Mouse (Mus musculus): ENCODE data around the gene Gabra6. TPM values are rescaled to one million over a fixed set of nuclear protein-coding genes. Genes with fewer than 3 reads are reported as not detected.

Gene Gabra6
- not detected in 2 replicates for polyA plus RNA-seq (2011; ENCODE audit: insufficient read depth, insufficient read length, low replicate concordance, missing spikeins)

GRCm38 (mm10) chr11:42320882-42321281 lies at the start of gene Gabra6:
Gene Gabra6, minus strand, starts transcription at chr11:42321072.
- 55% methylated on average over 5 of the region's 5 CpGs for WGBS
- Histone ChIP-seq H3K27ac (ENCODE audit: control insufficient read depth, insufficient read depth, low read depth, low read length, poor library complexity) (no peak within 1 kb of the TSS), H3K4me3 (replicated peaks; ENCODE audit: control insufficient read depth, low read depth, low read length) (no peak within 1 kb of the TSS), H3K4me1 (ENCODE audit: control insufficient read depth, insufficient read depth, low read length) (no peaks in the 10 kb centered on the region)
- TF ChIP-seq CTCF (IDR thresholded peaks at IDR 0.05; ENCODE audit: control insufficient read depth, insufficient read depth, low read length), result no peak
- no peak for TF ChIP-seq POLR2A (IDR thresholded peaks at IDR 0.05; ENCODE audit: borderline replicate concordance, control insufficient read depth, low read depth, low read length)

GRCm38 (mm10) chr11:42365544-42365943 lies 44.7 kb upstream of the Gabra6 start:
- no peak overlapping the region for H3K27ac ChIP-seq (ENCODE audit: control insufficient read depth, insufficient read depth, low read depth, low read length, poor library complexity)
- no peaks in the 10 kb centered on the region for H3K4me1 ChIP-seq (ENCODE audit: control insufficient read depth, insufficient read depth, low read length)
- no peak overlapping the region for H3K4me3 ChIP-seq (replicated peaks; ENCODE audit: control insufficient read depth, low read depth, low read length)
- TF ChIP-seq CTCF (IDR thresholded peaks at IDR 0.05; ENCODE audit: control insufficient read depth, insufficient read depth, low read length), result no peak
- no peak for TF ChIP-seq POLR2A (IDR thresholded peaks at IDR 0.05; ENCODE audit: borderline replicate concordance, control insufficient read depth, low read depth, low read length)
- 67% methylated on average over 7 of the region's 7 CpGs for WGBS

- WGBS, result 63% methylated on average over 3 of the region's 3 CpGs
- Histone ChIP-seq H3K27ac (ENCODE audit: control insufficient read depth, insufficient read depth, low read depth, low read length, poor library complexity) (no peak overlapping the region), H3K4me1 (ENCODE audit: control insufficient read depth, insufficient read depth, low read length) (no peaks in the 10 kb centered on the region), H3K4me3 (replicated peaks; ENCODE audit: control insufficient read depth, low read depth, low read length) (no peak overlapping the region)
- TF ChIP-seq CTCF (IDR thresholded peaks at IDR 0.05; ENCODE audit: control insufficient read depth, insufficient read depth, low read length) (no peak), POLR2A (IDR thresholded peaks at IDR 0.05; ENCODE audit: borderline replicate concordance, control insufficient read depth, low read depth, low read length) (no peak)
Observed at GRCm38 (mm10) chr11:42332121-42332520, 11.2 kb upstream of the Gabra6 start.

GRCm38 (mm10) chr11:42326262-42326661 lies 5.4 kb upstream of the Gabra6 start:
- 66% methylated on average over 4 of the region's 4 CpGs for WGBS

GRCm38 (mm10) chr11:42321560-42321959 lies 688 bp upstream of the Gabra6 start:
- no peak for TF ChIP-seq CTCF (IDR thresholded peaks at IDR 0.05; ENCODE audit: control insufficient read depth, insufficient read depth, low read length)
- TF ChIP-seq POLR2A (IDR thresholded peaks at IDR 0.05; ENCODE audit: borderline replicate concordance, control insufficient read depth, low read depth, low read length), result no peak
- 67% methylated on average over 3 of the region's 3 CpGs for WGBS
- no peak overlapping the region for H3K27ac ChIP-seq (ENCODE audit: control insufficient read depth, insufficient read depth, low read depth, low read length, poor library complexity)
- no peak overlapping the region for H3K4me3 ChIP-seq (replicated peaks; ENCODE audit: control insufficient read depth, low read depth, low read length)
- no peaks in the 10 kb centered on the region for H3K4me1 ChIP-seq (ENCODE audit: control insufficient read depth, insufficient read depth, low read length)

More at GRCm38 (mm10) chr11:42326262-42326661, 5.4 kb upstream of the Gabra6 start:
- Histone ChIP-seq H3K4me1 (ENCODE audit: control insufficient read depth, insufficient read depth, low read length) (no peaks in the 10 kb centered on the region), H3K27ac (ENCODE audit: control insufficient read depth, insufficient read depth, low read depth, low read length, poor library complexity) (no peak overlapping the region), H3K4me3 (replicated peaks; ENCODE audit: control insufficient read depth, low read depth, low read length) (no peak overlapping the region)
- TF ChIP-seq CTCF (IDR thresholded peaks at IDR 0.05; ENCODE audit: control insufficient read depth, insufficient read depth, low read length), result no peak
- no peak for TF ChIP-seq POLR2A (IDR thresholded peaks at IDR 0.05; ENCODE audit: borderline replicate concordance, control insufficient read depth, low read depth, low read length)

GRCm38 (mm10) chr11:42319521-42319920 lies 1.4 kb downstream of the Gabra6 start:
- Histone ChIP-seq H3K4me1 (ENCODE audit: control insufficient read depth, insufficient read depth, low read length) (no peaks in the 10 kb centered on the region), H3K27ac (ENCODE audit: control insufficient read depth, insufficient read depth, low read depth, low read length, poor library complexity) (no peak overlapping the region), H3K4me3 (replicated peaks; ENCODE audit: control insufficient read depth, low read depth, low read length) (no peak overlapping the region)
- 85% methylated on average over 3 of the region's 3 CpGs for WGBS
- TF ChIP-seq CTCF (IDR thresholded peaks at IDR 0.05; ENCODE audit: control insufficient read depth, insufficient read depth, low read length) (no peak), POLR2A (IDR thresholded peaks at IDR 0.05; ENCODE audit: borderline replicate concordance, control insufficient read depth, low read depth, low read length) (no peak)

- Histone ChIP-seq H3K4me3 (replicated peaks; ENCODE audit: control insufficient read depth, low read depth, low read length) (no peak overlapping the region), H3K27ac (ENCODE audit: control insufficient read depth, insufficient read depth, low read depth, low read length, poor library complexity) (no peak overlapping the region), H3K4me1 (ENCODE audit: control insufficient read depth, insufficient read depth, low read length) (no peaks in the 10 kb centered on the region)
- 71% methylated on average over 6 of the region's 6 CpGs for WGBS
- no peak for TF ChIP-seq CTCF (IDR thresholded peaks at IDR 0.05; ENCODE audit: control insufficient read depth, insufficient read depth, low read length)
- no peak for TF ChIP-seq POLR2A (IDR thresholded peaks at IDR 0.05; ENCODE audit: borderline replicate concordance, control insufficient read depth, low read depth, low read length)
Observed at GRCm38 (mm10) chr11:42319101-42319500, 1.8 kb downstream of the Gabra6 start.

GRCm38 (mm10) chr11:42317985-42318384 lies 2.9 kb downstream of the Gabra6 start:
- Histone ChIP-seq H3K27ac (ENCODE audit: control insufficient read depth, insufficient read depth, low read depth, low read length, poor library complexity) (no peak overlapping the region), H3K4me1 (ENCODE audit: control insufficient read depth, insufficient read depth, low read length) (no peaks in the 10 kb centered on the region), H3K4me3 (replicated peaks; ENCODE audit: control insufficient read depth, low read depth, low read length) (no peak overlapping the region)
- TF ChIP-seq POLR2A (IDR thresholded peaks at IDR 0.05; ENCODE audit: borderline replicate concordance, control insufficient read depth, low read depth, low read length) (no peak), CTCF (IDR thresholded peaks at IDR 0.05; ENCODE audit: control insufficient read depth, insufficient read depth, low read length) (no peak)
- 78% methylated on average over 3 of the region's 3 CpGs for WGBS

- no peak for TF ChIP-seq POLR2A (IDR thresholded peaks at IDR 0.05; ENCODE audit: borderline replicate concordance, control insufficient read depth, low read depth, low read length)
- no peak for TF ChIP-seq CTCF (IDR thresholded peaks at IDR 0.05; ENCODE audit: control insufficient read depth, insufficient read depth, low read length)
- H3K27ac ChIP-seq (ENCODE audit: control insufficient read depth, insufficient read depth, low read depth, low read length, poor library complexity), result no peak overlapping the region
- no peaks in the 10 kb centered on the region for H3K4me1 ChIP-seq (ENCODE audit: control insufficient read depth, insufficient read depth, low read length)
- H3K4me3 ChIP-seq (replicated peaks; ENCODE audit: control insufficient read depth, low read depth, low read length), result no peak overlapping the region
- WGBS, result 17% methylated on average over 6 of the region's 6 CpGs
Observed at GRCm38 (mm10) chr11:42314850-42315249, 6.0 kb downstream of the Gabra6 start.

Measured in bone marrow, adult 2 months (tissue).